Mouse (Mus musculus): Measurements from ENCODE around the gene Usp54.
A peak's percentile ranks its signal among the peaks of the same experiment; 100 is the strongest.

Gene Usp54

DNA sequence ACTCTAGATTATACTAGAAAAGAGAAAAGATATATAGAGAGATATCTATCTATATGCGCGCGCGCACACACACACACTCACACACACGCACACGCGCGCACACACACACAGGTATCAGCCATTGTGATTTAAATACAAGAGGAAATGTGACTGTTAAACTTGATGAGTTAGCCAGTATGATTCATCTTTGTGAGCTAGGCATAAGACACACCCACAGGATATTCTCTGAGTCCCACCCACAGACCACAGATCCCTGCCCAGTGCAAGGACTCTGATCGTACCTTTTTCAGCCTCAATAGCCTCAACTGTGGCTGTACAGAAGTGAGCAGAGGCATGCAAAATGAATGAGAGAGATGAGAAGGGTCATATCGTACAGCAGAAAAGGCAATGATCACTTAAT, 137.9 kb downstream of the Usp54 start:
- peak; percentile 11 for DNase-seq (ENCODE audit: inconsistent ontology term)

DNA sequence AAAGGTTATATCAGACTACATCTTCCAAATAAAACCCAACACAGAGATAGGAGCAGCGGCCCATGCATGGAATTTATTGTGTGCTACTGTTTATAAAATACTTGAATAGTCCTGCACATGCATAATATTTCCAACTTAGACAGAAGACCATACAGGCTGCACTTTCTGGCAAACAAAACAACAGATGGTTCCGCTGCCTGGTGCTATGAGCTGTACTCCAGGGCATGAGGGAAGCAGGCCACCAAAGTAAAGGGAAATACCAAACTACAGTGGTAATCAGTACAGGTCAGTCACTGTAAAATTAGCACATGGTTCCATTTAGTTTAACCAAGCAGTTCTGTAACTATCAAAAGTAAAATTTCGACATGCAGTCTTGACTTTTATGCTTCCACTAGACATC, 140.9 kb downstream of the Usp54 start:
- DNase-seq (ENCODE audit: inconsistent ontology term) = peak; percentile 46
